In genomic region chr8:104343957-104344356, GRCm38 (mm10) we compare ENCODE assay signal across 9 mouse cellular contexts. TPM values are rescaled to one million over a fixed set of nuclear protein-coding genes. Genes with fewer than 3 reads are reported as not detected.
DNase-seq lines count a peak whose midpoint lies in the region; ATAC-seq and TF ChIP-seq lines count a peak whose summit lies in the region.
"Had no signal": no experiment of that assay in that cellular context is flagged by ENCODE, and none has a peak within 500 bp of the region (broad histone marks: within the 10 kb centered on the region; RNA-seq: fewer than 3 reads in every experiment).

No protein-coding gene starts in this region.

- TF ChIP-seq EP300 in ES-Bruce4 (IDR thresholded peaks at IDR 0.05; ENCODE audit: insufficient read depth, low read depth, low read length): 0 out of 2 replicates have a peak, but pooled peaks have one; percentile 51

- DNase-seq in c-Kit-positive CD71-positive TER-119-positive erythroid progenitor cells, embryonic 14.5 days (ENCODE audit: low spot score): peak; percentile 73
- DNase-seq in heart, postnatal 36 days: peak; percentile 87 to 91
- DNase-seq in layer of hippocampus, adult 11-12 months (ENCODE audit: low spot score): peak; percentile 87
- peak; percentile 82 to 87 for DNase-seq in lung, adult 18-20 months
- DNase-seq in testis, postnatal 10 days (ENCODE audit: low spot score): peak; percentile 94

- no peak overlapping the region for H3K27ac ChIP-seq in ES-Bruce4 (ENCODE audit: insufficient read depth, low read length)
- H3K27ac ChIP-seq in forebrain, embryonic 13.5 days: no peak overlapping the region
- no peak overlapping the region for H3K27ac ChIP-seq in neural tube, embryonic 15.5 days (replicated peaks)

- peak; percentile 64 for ATAC-seq in forebrain, embryonic 13.5 days
- peak; percentile 40; the same call in 1 of the 2 replicates for ATAC-seq in neural tube, embryonic 15.5 days (ENCODE audit: low FRiP score)

- H3K36me3 ChIP-seq in ES-Bruce4 (ENCODE audit: control insufficient read depth, insufficient read depth, low read length, poor library complexity, severe bottlenecking): no peaks in the 10 kb centered on the region
- peaks cover 21% of the 10 kb centered on the region; the same call in 1 of the 2 replicates for H3K36me3 ChIP-seq in forebrain, embryonic 13.5 days (ENCODE audit: poor library complexity, severe bottlenecking)
- peaks cover 5% of the 10 kb centered on the region; the same call in 1 of the 2 replicates for H3K36me3 ChIP-seq in neural tube, embryonic 15.5 days

- peak; percentile 98 for TF ChIP-seq CTCF in ES-Bruce4 (IDR thresholded peaks at IDR 0.05; ENCODE audit: low read depth, low read length)

- H3K9ac ChIP-seq in ES-Bruce4 (ENCODE audit: low read depth, poor library complexity, severe bottlenecking): no peak overlapping the region
- H3K9ac ChIP-seq in forebrain, embryonic 13.5 days: no peak overlapping the region
- H3K9ac ChIP-seq in neural tube, embryonic 15.5 days (replicated peaks): no peak overlapping the region

- no peaks in the 10 kb centered on the region for H3K4me1 ChIP-seq in ES-Bruce4 (ENCODE audit: control insufficient read depth, insufficient read depth, low read length)
- peaks cover 10% of the 10 kb centered on the region; the same call in 1 of the 2 replicates for H3K4me1 ChIP-seq in forebrain, embryonic 13.5 days
- peaks cover 33% of the 10 kb centered on the region for H3K4me1 ChIP-seq in neural tube, embryonic 15.5 days

- H3K4me2 ChIP-seq in forebrain, embryonic 13.5 days: no peak overlapping the region
- H3K4me2 ChIP-seq in neural tube, embryonic 15.5 days: no peak overlapping the region

- no peaks in the 10 kb centered on the region for H3K27me3 ChIP-seq in ES-Bruce4 (ENCODE audit: control insufficient read depth, insufficient read depth, low read length, poor library complexity, severe bottlenecking)
- no peaks in the 10 kb centered on the region for H3K27me3 ChIP-seq in forebrain, embryonic 13.5 days
- H3K27me3 ChIP-seq in neural tube, embryonic 15.5 days (replicated peaks): no peaks in the 10 kb centered on the region

- intact Hi-C loops in heart, postnatal 36 days (cut with DNase I): loop anchor here (1.0 to 10.0 kb wide), 6 partner anchors 51 to 247 kb away; partner anchors contain the start of gene Cmtm4

- H3K9me3 ChIP-seq in ES-Bruce4 (replicated peaks; ENCODE audit: control insufficient read depth, insufficient read depth, low read length, poor library complexity, severe bottlenecking): no peaks in the 10 kb centered on the region
- no peaks in the 10 kb centered on the region for H3K9me3 ChIP-seq in forebrain, embryonic 13.5 days (replicated peaks)
- no peaks in the 10 kb centered on the region for H3K9me3 ChIP-seq in neural tube, embryonic 15.5 days (replicated peaks)

- no peak for TF ChIP-seq POLR2A in ES-Bruce4 (IDR thresholded peaks at IDR 0.05; ENCODE audit: insufficient read depth, low read length)

- 14% methylated on average over 7 of the region's 7 CpGs for WGBS in forebrain, embryonic 13.5 days
- WGBS in neural tube, embryonic 15.5 days: 18% methylated on average over 7 of the region's 7 CpGs

- no peak overlapping the region for H3K4me3 ChIP-seq in ES-Bruce4 (ENCODE audit: low read depth, low read length)
- no peak overlapping the region for H3K4me3 ChIP-seq in forebrain, embryonic 13.5 days
- H3K4me3 ChIP-seq in neural tube, embryonic 15.5 days (replicated peaks): no peak overlapping the region

RNA-seq across cellular contexts. Expression of gene Cmtm3, which starts 4.7 kb away (rescaled TPM):
- 20.3 and 22.2 TPM in 2 replicates for polyA plus RNA-seq in ES-Bruce4 (2011; ENCODE audit: insufficient read depth, insufficient read length, low read depth, missing spikeins)
- 31.6 and 36.1 TPM in 2 replicates for polyA plus RNA-seq in forebrain, embryonic 13.5 days (2015; fragmentation: Nextera tagmentation; extraction: Ambion mirVana)
- total RNA-seq in heart, postnatal 36 days (2021): 10 to 100 TPM; 14.4 to 15.7 TPM
- 38.9 and 57.6 TPM in 2 replicates for polyA plus RNA-seq in neural tube, embryonic 15.5 days (2015; fragmentation: Nextera tagmentation; extraction: Ambion mirVana)

RNA-seq across cellular contexts. Expression of gene Cmtm2b, which starts 21.9 kb away (rescaled TPM):
- polyA plus RNA-seq in ES-Bruce4 (2011; ENCODE audit: insufficient read depth, insufficient read length, low read depth, missing spikeins): not detected in 2 replicates
- not detected in 2 replicates for polyA plus RNA-seq in forebrain, embryonic 13.5 days (2015; fragmentation: Nextera tagmentation; extraction: Ambion mirVana)
- not detected for total RNA-seq in heart, postnatal 36 days (2021)
- polyA plus RNA-seq in neural tube, embryonic 15.5 days (2015; fragmentation: Nextera tagmentation; extraction: Ambion mirVana): not detected in 2 replicates
- polyA plus RNA-seq: heart, embryonic 16.5 days had no signal

RNA-seq across cellular contexts. Expression of gene Gm11020, which starts 22.6 kb away (rescaled TPM):
- not detected in 2 replicates for polyA plus RNA-seq in ES-Bruce4 (2011; ENCODE audit: insufficient read depth, insufficient read length, low read depth, missing spikeins)
- polyA plus RNA-seq in forebrain, embryonic 13.5 days (2015; fragmentation: Nextera tagmentation; extraction: Ambion mirVana): not detected in 2 replicates
- total RNA-seq in heart, postnatal 36 days (2021): not detected
- not detected in 2 replicates for polyA plus RNA-seq in neural tube, embryonic 15.5 days (2015; fragmentation: Nextera tagmentation; extraction: Ambion mirVana)
- polyA plus RNA-seq: heart, embryonic 16.5 days had no signal

RNA-seq across cellular contexts. Expression of gene Cmtm1, which starts 34.0 kb away (rescaled TPM):
- polyA plus RNA-seq in ES-Bruce4 (2011; ENCODE audit: insufficient read depth, insufficient read length, low read depth, missing spikeins): not detected in 2 replicates
- not detected in 2 replicates for polyA plus RNA-seq in forebrain, embryonic 13.5 days (2015; fragmentation: Nextera tagmentation; extraction: Ambion mirVana)
- not detected for total RNA-seq in heart, postnatal 36 days (2021)
- not detected in 2 replicates for polyA plus RNA-seq in neural tube, embryonic 15.5 days (2015; fragmentation: Nextera tagmentation; extraction: Ambion mirVana)
- polyA plus RNA-seq: heart, embryonic 16.5 days had no signal

RNA-seq across cellular contexts. Expression of gene Gm45711, which starts 34.1 kb away (rescaled TPM):
- polyA plus RNA-seq in ES-Bruce4 (2011; ENCODE audit: insufficient read depth, insufficient read length, low read depth, missing spikeins): not detected in 2 replicates
- polyA plus RNA-seq in forebrain, embryonic 13.5 days (2015; fragmentation: Nextera tagmentation; extraction: Ambion mirVana): not detected in 2 replicates
- total RNA-seq in heart, postnatal 36 days (2021): not detected
- polyA plus RNA-seq in neural tube, embryonic 15.5 days (2015; fragmentation: Nextera tagmentation; extraction: Ambion mirVana): not detected in 2 replicates
- polyA plus RNA-seq: heart, embryonic 16.5 days had no signal
